Mouse (Mus musculus) cerebellum, adult 2 months (tissue): ENCODE measurements at regions not wholly inside any gene's neighbourhood (a gene's known extent, or its start where the extent isn't known, plus 50 kb on each side); places are given as distances from the start of the nearest gene placed in this dataset.

Experiments
- CTCF ChIP-seq: fragments of 200-500 bp; IDR thresholded peaks from 2 replicates; pipeline ENCODE4 v1.5.1; 2011; ENCODE audit warnings: low read depth, mild to moderate bottlenecking, control low read depth, low read length, moderate library complexity, borderline replicate concordance; ENCODE audit not compliant: insufficient read depth
- POLR2A ChIP-seq: fragments of 200-500 bp; IDR thresholded peaks from 2 replicates; pipeline ENCODE4 v1.6.1; 2011; ENCODE audit warnings: low read length, control low read depth, borderline replicate concordance; ENCODE audit not compliant: insufficient read depth

DNA sequence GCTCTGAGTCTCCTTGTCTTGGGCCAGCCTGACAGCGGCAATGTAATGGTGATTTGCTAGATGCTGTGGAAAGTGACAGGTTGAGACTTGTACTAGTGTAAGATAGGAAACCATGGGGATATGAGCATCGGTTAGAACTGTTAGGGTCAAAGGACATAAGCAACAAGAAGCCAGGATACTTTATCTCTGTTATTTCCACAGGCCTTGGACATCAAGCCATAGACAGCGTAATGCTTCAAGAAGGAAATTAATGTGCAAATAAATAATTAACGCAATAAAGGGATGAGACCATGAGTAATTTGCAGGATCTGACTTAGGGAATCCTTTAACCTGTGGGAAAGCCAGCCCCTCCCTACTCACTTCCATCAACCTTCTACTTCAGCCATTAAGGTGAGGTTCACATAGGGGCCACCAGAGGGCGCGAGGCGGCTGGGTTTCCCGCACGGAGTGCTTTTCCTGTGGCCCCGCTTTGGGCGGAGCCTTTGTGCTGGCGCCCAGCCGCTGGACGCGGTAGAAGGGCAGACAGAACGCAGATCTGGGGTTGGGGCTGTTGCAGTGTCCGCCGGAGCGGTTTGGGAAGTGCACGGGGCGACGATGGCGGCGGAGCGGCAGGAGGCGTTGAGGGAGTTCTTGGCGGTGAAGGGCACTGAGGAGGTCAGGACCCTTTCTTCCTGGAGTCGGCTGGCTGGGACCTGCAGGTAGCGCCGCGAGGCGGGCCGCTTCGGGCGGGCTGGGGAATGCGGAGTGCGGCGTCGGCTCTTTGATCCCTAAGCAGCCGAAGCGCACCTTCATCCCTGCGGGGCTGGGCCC is 76.5 kb downstream of the Gm31371 start:
- TF ChIP-seq CTCF, result peak; percentile 49
- no peak for TF ChIP-seq POLR2A
